Mouse (Mus musculus): Measurements from ENCODE around the gene Chst5. TPM values are rescaled to one million over a fixed set of nuclear protein-coding genes. Genes with fewer than 3 reads are reported as not detected.
"Not testable (repeated sequence)": the region's sequence is repeated elsewhere in the genome, so short reads cannot be mapped to it uniquely, and the experiment has no call there.

Gene Chst5
- polyA plus RNA-seq, 1 experiment from 2014 or later, result 0.99 TPM

- Histone ChIP-seq H3K4me3 (ENCODE audit: low read depth, low read length) (no peak overlapping the region), H3K9ac (ENCODE audit: low read depth, low read length) (no peak overlapping the region), H3K27ac (ENCODE audit: low read depth, low read length) (no peak overlapping the region), H3K4me2 (no peak overlapping the region), H3K9me3 (replicated peaks; ENCODE audit: control insufficient read depth, low read length) (no peaks in the 10 kb centered on the region), H3K36me3 (ENCODE audit: control insufficient read depth, insufficient read depth, low read length) (peaks cover 10% of the 10 kb centered on the region), H3K27me3 (ENCODE audit: control insufficient read depth, insufficient read depth, low read length) (no peaks in the 10 kb centered on the region), H3K4me1 (ENCODE audit: control insufficient read depth, insufficient read depth, low read length) (no peaks in the 10 kb centered on the region)
- WGBS (ENCODE audit: insufficient replicate concordance), result 85% methylated on average over 2 of the region's 2 CpGs
- no peak for ATAC-seq (replicated peaks; ENCODE audit: insufficient number of reproducible peaks, low FRiP score, low TSS enrichment)
These were observed 36.9 kb upstream of the Chst5 start for GRCm38 (mm10) chr8:111947144-111947543.

DNA sequence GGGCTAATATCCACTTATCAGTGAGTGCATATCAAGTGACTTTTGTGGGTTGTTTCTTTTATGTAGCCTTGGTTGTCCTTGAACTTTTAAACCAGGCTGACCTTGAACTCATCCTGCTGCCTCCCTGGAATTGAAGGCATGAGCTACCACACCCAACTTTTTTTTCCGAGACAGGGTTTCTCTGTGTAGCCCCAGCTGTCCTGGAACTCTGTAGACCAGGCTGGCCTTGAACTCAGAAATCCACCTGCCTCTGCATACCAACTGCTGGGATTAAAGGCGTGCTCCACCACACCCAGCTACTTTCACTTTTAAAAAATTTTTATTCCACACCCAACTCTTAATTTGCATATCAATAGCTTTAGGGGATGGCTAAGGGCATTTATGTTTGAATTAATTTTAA, 33.3 kb upstream of the Chst5 start:
- H3K36me3 ChIP-seq (ENCODE audit: control insufficient read depth, insufficient read depth, low read length), result peaks cover 7% of the 10 kb centered on the region; the same call in 1 of the 2 replicates

GRCm38 (mm10) chr8:111941101-111941454, 30.8 kb upstream of the Chst5 start:
- ATAC-seq (replicated peaks; ENCODE audit: insufficient number of reproducible peaks, low FRiP score, low TSS enrichment), result peak; percentile 40; the same call in 1 of the 2 replicates
- Histone ChIP-seq H3K9ac (ENCODE audit: low read depth, low read length) (peak overlapping the region; percentile 84), H3K9me3 (replicated peaks; ENCODE audit: control insufficient read depth, low read length) (no peaks in the 10 kb centered on the region), H3K27ac (ENCODE audit: low read depth, low read length) (peak overlapping the region; percentile 73), H3K4me1 (ENCODE audit: control insufficient read depth, insufficient read depth, low read length) (peaks cover 8% of the 10 kb centered on the region), H3K4me2 (peak overlapping the region; percentile 93), H3K27me3 (ENCODE audit: control insufficient read depth, insufficient read depth, low read length) (no peaks in the 10 kb centered on the region), H3K4me3 (ENCODE audit: low read depth, low read length) (peak overlapping the region; percentile 91), H3K36me3 (ENCODE audit: control insufficient read depth, insufficient read depth, low read length) (peaks cover 5% of the 10 kb centered on the region; the same call in 1 of the 2 replicates)
- under 1% methylated on average over 23 of the region's 23 CpGs for whole genome bisulfite sequencing (ENCODE audit: insufficient replicate concordance)

More for the DNA sequence above, 33.3 kb upstream of the Chst5 start:
- Histone ChIP-seq H3K9me3 (replicated peaks; ENCODE audit: control insufficient read depth, low read length) (no peaks in the 10 kb centered on the region), H3K27ac (ENCODE audit: low read depth, low read length) (no peak overlapping the region), H3K4me1 (ENCODE audit: control insufficient read depth, insufficient read depth, low read length) (peaks cover 8% of the 10 kb centered on the region), H3K4me3 (ENCODE audit: low read depth, low read length) (no peak overlapping the region), H3K27me3 (ENCODE audit: control insufficient read depth, insufficient read depth, low read length) (no peaks in the 10 kb centered on the region), H3K4me2 (no peak overlapping the region), H3K9ac (ENCODE audit: low read depth, low read length) (no peak overlapping the region)
- WGBS (ENCODE audit: insufficient replicate concordance), result 92% methylated on average over 2 of the region's 2 CpGs
- ATAC-seq (replicated peaks; ENCODE audit: insufficient number of reproducible peaks, low FRiP score, low TSS enrichment), result no peak

DNA sequence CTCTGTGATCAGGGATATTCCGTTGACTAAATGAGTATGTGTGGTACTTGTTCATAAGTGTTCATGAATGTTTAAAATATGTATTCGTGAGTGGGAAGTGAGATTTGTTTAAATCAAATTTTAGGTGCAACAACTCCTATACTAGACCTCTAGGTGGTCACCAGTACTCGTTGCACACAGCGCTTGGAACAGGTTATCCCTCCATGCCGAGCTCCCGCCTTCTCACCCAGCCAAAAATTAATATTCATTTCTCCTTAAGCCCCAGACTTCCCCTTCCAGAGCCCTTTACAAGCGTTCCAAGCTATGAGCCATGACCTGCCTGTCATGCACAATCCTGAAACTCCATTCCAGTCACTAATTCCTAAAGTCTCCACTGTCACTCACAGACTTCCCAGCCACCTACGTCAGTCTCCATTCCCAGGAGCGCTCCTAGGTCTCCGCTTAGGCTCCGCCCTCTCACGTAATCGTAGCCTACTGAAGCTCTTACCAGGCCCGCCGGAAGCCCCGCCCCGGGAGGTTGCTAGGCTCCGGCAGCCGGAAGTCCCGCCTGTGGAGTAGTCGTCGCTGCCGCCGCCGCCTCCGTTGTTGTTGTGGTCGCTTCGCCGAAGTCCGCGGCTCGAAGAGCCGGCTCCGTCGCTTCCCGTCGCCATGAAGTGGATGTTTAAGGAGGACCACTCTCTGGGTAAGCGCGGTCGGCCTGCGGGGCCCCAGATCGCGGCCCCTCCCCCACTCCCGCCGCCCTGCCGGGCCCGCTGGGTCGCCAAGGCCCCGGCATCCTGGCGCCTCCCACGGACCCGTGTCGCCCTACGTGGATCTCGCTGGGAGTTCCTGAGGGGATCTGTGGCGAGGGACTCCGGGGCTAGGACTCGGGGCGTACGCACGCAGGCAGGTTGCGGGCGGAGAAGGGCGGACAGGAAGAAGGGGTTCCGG, 30.2 kb upstream of the Chst5 start, which contains the start of gene Gabarapl2:
Gabarapl2 (plus strand) TSS at position 533 of the 930 bp plus-strand sequence.
- peak within 1 kb of the TSS; percentile 84 for H3K9ac ChIP-seq (ENCODE audit: low read depth, low read length)
- ATAC-seq (replicated peaks; ENCODE audit: insufficient number of reproducible peaks, low FRiP score, low TSS enrichment), result peak; percentile 94
- no peaks in the 10 kb centered on the region for H3K27me3 ChIP-seq (ENCODE audit: control insufficient read depth, insufficient read depth, low read length)
- peak within 1 kb of the TSS; percentile 93 for H3K4me2 ChIP-seq
- peak within 1 kb of the TSS; percentile 76 for H3K27ac ChIP-seq (ENCODE audit: low read depth, low read length)
- peaks cover 3% of the 10 kb centered on the region; the same call in 1 of the 2 replicates for H3K36me3 ChIP-seq (ENCODE audit: control insufficient read depth, insufficient read depth, low read length)
- WGBS (ENCODE audit: insufficient replicate concordance), result under 1% methylated on average over 65 of the region's 65 CpGs
- no peaks in the 10 kb centered on the region for H3K9me3 ChIP-seq (replicated peaks; ENCODE audit: control insufficient read depth, low read length)
- peaks cover 8% of the 10 kb centered on the region for H3K4me1 ChIP-seq (ENCODE audit: control insufficient read depth, insufficient read depth, low read length)
- H3K4me3 ChIP-seq (ENCODE audit: low read depth, low read length), result peak within 1 kb of the TSS; percentile 91

GRCm38 (mm10) chr8:111939516-111940142, 29.4 kb upstream of the Chst5 start:
- WGBS (ENCODE audit: insufficient replicate concordance), result 10% methylated on average over 10 of the region's 10 CpGs
- Histone ChIP-seq H3K4me3 (ENCODE audit: low read depth, low read length) (peak overlapping the region; percentile 91), H3K4me1 (ENCODE audit: control insufficient read depth, insufficient read depth, low read length) (peaks cover 8% of the 10 kb centered on the region), H3K27ac (ENCODE audit: low read depth, low read length) (peak overlapping the region; percentile 76), H3K4me2 (peak overlapping the region; percentile 93), H3K36me3 (ENCODE audit: control insufficient read depth, insufficient read depth, low read length) (no peaks in the 10 kb centered on the region), H3K9me3 (replicated peaks; ENCODE audit: control insufficient read depth, low read length) (no peaks in the 10 kb centered on the region), H3K9ac (ENCODE audit: low read depth, low read length) (peak overlapping the region; percentile 73; the same call in 1 of the 2 replicates), H3K27me3 (ENCODE audit: control insufficient read depth, insufficient read depth, low read length) (no peaks in the 10 kb centered on the region)
- peak; percentile 78 for ATAC-seq (replicated peaks; ENCODE audit: insufficient number of reproducible peaks, low FRiP score, low TSS enrichment)

DNA sequence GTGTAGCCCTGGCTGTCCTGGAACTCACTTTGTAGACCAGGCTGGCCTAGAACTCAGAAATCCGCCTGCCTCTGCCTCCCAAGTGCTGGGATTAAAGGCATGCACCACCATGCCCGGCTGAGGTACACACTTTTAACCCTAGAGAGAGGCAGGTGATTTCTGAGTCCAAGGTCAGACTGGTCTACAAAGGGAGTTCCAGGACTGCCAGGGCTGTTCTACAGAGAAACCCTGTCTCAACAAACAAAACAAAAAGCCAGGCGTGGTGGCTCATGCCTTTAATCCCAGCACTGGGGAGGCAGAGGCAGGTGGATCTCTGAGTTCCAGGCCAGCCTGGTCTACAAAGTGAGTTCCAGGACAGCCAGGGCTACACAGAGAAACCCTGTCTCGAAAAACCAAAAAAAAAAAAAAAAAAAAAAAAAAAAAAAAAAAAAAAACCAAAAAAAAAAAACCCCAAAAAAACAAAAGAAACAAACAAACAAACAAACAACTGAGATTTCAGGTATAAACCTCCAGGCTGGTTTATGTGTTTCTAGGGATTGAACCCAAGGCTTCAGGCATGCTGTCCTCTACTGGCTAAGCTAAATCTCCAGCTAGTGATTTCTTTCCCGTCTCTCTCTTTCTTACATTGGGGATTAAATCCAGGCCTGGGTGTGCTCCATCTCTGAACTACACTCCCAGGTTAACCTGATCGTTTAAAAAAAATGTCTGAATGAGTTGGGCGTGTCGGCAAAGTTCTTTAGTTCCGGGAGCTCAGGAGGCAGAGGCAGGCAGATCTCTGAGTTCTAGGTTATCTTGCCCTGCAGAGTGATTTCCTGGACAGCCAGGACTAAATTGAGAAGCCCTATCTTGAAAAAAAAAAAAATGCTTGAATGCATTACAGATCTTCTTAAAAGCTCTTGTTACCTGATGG, 28.1 kb upstream of the Chst5 start:
- not testable (repeated sequence) for H3K27me3 ChIP-seq (ENCODE audit: control insufficient read depth, insufficient read depth, low read length); ATAC-seq (replicated peaks; ENCODE audit: insufficient number of reproducible peaks, low FRiP score, low TSS enrichment); H3K4me1 ChIP-seq (ENCODE audit: control insufficient read depth, insufficient read depth, low read length); H3K4me3 ChIP-seq (ENCODE audit: low read depth, low read length); H3K27ac ChIP-seq (ENCODE audit: low read depth, low read length); H3K36me3 ChIP-seq (ENCODE audit: control insufficient read depth, insufficient read depth, low read length); H3K9me3 ChIP-seq (replicated peaks; ENCODE audit: control insufficient read depth, low read length); H3K4me2 ChIP-seq; H3K9ac ChIP-seq (ENCODE audit: low read depth, low read length)
- 81% methylated on average over 9 of the region's 9 CpGs for whole genome bisulfite sequencing (ENCODE audit: insufficient replicate concordance)

- Histone ChIP-seq H3K9ac (ENCODE audit: low read depth, low read length) (no peak overlapping the region), H3K36me3 (ENCODE audit: control insufficient read depth, insufficient read depth, low read length) (no peaks in the 10 kb centered on the region), H3K9me3 (replicated peaks; ENCODE audit: control insufficient read depth, low read length) (no peaks in the 10 kb centered on the region), H3K4me3 (ENCODE audit: low read depth, low read length) (no peak overlapping the region), H3K27ac (ENCODE audit: low read depth, low read length) (no peak overlapping the region), H3K4me2 (no peak overlapping the region), H3K4me1 (ENCODE audit: control insufficient read depth, insufficient read depth, low read length) (peaks cover 8% of the 10 kb centered on the region), H3K27me3 (ENCODE audit: control insufficient read depth, insufficient read depth, low read length) (no peaks in the 10 kb centered on the region)
- WGBS (ENCODE audit: insufficient replicate concordance), result 70% methylated on average over 3 of the region's 3 CpGs
- ATAC-seq (replicated peaks; ENCODE audit: insufficient number of reproducible peaks, low FRiP score, low TSS enrichment), result no peak
These were observed 26.9 kb upstream of the Chst5 start for GRCm38 (mm10) chr8:111937184-111937583.

GRCm38 (mm10) chr8:111934201-111934600, 24.0 kb upstream of the Chst5 start:
- Histone ChIP-seq H3K9ac (ENCODE audit: low read depth, low read length) (no peak overlapping the region), H3K27ac (ENCODE audit: low read depth, low read length) (no peak overlapping the region), H3K4me2 (peak overlapping the region; percentile 99), H3K27me3 (ENCODE audit: control insufficient read depth, insufficient read depth, low read length) (no peaks in the 10 kb centered on the region), H3K4me3 (ENCODE audit: low read depth, low read length) (no peak overlapping the region), H3K9me3 (replicated peaks; ENCODE audit: control insufficient read depth, low read length) (no peaks in the 10 kb centered on the region), H3K4me1 (ENCODE audit: control insufficient read depth, insufficient read depth, low read length) (no peaks in the 10 kb centered on the region), H3K36me3 (ENCODE audit: control insufficient read depth, insufficient read depth, low read length) (no peaks in the 10 kb centered on the region)
- no peak for ATAC-seq (replicated peaks; ENCODE audit: insufficient number of reproducible peaks, low FRiP score, low TSS enrichment)
- 87% methylated on average over 2 of the region's 2 CpGs for WGBS (ENCODE audit: insufficient replicate concordance)
